Mouse (Mus musculus): ENCODE measurements around the gene Osbpl2. TPM values are rescaled to one million over a fixed set of nuclear protein-coding genes. Genes with fewer than 3 reads are reported as not detected.

Gene Osbpl2
- 29.6 and 32.8 TPM in 2 replicates for polyA plus RNA-seq (2015; fragmentation: Nextera tagmentation; extraction: Ambion mirVana)

GRCm38 (mm10) chr2:180118661-180119438, at the start of gene Osbpl2:
TSS of gene Osbpl2 (plus strand) at chr2:180119306.
- H3K4me1 ChIP-seq (replicated peaks): peaks cover 21% of the 10 kb centered on the region
- no peaks in the 10 kb centered on the region for H3K9me3 ChIP-seq
- H3K4me2 ChIP-seq (replicated peaks): peak within 1 kb of the TSS; percentile 89
- H3K9ac ChIP-seq: peak within 1 kb of the TSS; percentile 88
- H3K27ac ChIP-seq: peak within 1 kb of the TSS; percentile 73
- no peaks in the 10 kb centered on the region for H3K36me3 ChIP-seq
- H3K4me3 ChIP-seq (replicated peaks): peak within 1 kb of the TSS; percentile 94
- peak; percentile 98 for ATAC-seq
- under 1% methylated on average over 49 of the region's 55 CpGs for WGBS
- H3K27me3 ChIP-seq (replicated peaks): no peaks in the 10 kb centered on the region

- peaks cover 3% of the 10 kb centered on the region; the same call in 1 of the 2 replicates for H3K36me3 ChIP-seq
- peak overlapping the region; percentile 74 for H3K4me3 ChIP-seq (replicated peaks)
- peak; percentile 34; the same call in 1 of the 2 replicates for ATAC-seq
- H3K4me2 ChIP-seq (replicated peaks): peak overlapping the region; percentile 80
- WGBS: 32% methylated on average over 20 of the region's 20 CpGs
- no peaks in the 10 kb centered on the region for H3K9me3 ChIP-seq
- H3K27ac ChIP-seq: peak overlapping the region; percentile 79
- H3K4me1 ChIP-seq (replicated peaks): peaks cover 9% of the 10 kb centered on the region
- H3K27me3 ChIP-seq (replicated peaks): no peaks in the 10 kb centered on the region
- peak overlapping the region; percentile 62 for H3K9ac ChIP-seq
Observed at GRCm38 (mm10) chr2:180069770-180070480, 49.2 kb upstream of the Osbpl2 start.

DNA sequence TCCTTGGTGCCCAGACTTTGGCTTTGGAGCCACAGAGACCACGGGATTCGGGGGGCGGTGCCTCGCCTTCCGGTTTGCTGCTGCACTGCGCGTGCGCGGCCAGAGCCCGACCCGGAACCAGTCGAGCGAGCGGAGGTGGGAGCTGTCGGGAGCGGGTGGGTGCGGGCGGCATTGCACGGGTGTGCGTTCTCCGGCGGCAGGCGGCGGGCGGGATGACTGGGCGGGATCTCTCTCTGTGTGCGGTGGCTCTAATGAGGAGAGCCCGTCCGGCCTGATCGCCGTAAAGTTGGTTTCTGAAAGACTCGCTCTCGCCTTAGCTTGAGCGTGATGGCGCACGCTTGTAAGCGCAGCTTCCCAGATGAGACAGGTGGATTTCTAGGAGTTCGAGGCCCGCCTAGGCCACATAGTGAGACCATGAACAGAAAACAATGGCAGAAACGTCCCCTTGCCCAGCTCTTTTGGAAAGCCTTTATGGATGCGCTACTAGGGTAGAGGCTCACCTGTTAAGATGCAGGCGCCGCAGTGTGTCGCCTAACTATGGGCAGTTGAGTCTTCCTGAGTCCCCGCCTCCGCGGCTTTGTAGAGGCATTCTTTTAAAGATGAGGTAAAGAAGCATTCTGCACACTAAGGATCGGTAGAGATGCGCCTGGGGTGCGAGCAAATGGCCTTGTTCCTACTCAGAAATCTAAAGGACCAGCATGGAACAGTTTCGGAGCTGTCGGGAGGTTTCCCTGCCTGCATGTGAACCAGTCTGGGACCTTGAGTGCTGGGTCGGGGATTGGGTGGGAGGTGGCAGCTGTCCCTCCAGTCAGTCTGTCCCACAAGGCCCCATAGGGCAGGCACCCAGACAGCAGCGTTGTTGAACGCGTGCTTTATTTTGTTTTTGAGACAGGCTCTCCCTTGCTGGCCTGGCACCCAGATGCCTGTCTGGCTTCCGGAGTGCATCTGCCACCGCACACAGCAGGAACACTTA, 48.3 kb upstream of the Osbpl2 start, which contains the start of gene Mtg2:
Mtg2 (plus strand) TSS at position 108 of the 973 bp plus-strand sequence.
- ATAC-seq: peak; percentile 98
- 5% methylated on average over 58 of the region's 58 CpGs for WGBS

DNA sequence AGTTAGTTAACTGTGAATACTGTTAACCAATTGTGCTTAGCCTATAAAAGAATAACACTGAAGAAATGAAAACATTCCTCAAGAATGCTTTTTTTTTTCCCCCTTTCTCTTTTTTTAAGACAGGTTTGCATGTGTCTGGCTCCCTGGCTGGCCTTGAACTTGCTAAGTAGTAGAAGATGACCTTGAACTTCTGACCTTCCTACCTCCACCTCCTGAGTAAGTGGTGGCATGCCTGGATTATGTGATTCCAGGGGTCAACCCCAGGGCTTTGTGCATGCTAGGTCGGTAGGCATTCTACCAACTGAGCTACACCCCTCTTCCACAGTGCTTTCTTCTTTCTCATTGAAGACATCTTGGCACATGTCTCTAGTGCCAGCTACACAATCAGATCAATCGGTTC, 47.4 kb upstream of the Osbpl2 start:
- Histone ChIP-seq H3K4me1 (replicated peaks) (peaks cover 9% of the 10 kb centered on the region), H3K9ac (no peak overlapping the region), H3K27me3 (replicated peaks) (no peaks in the 10 kb centered on the region), H3K9me3 (no peaks in the 10 kb centered on the region), H3K27ac (no peak overlapping the region), H3K4me3 (replicated peaks) (no peak overlapping the region), H3K4me2 (replicated peaks) (no peak overlapping the region), H3K36me3 (peaks cover 3% of the 10 kb centered on the region; the same call in 1 of the 2 replicates)
- 84% methylated on average over 2 of the region's 2 CpGs for WGBS
- no peak for ATAC-seq

More for the DNA sequence above, 48.3 kb upstream of the Osbpl2 start, which contains the start of gene Mtg2:
- Histone ChIP-seq H3K9me3 (no peaks in the 10 kb centered on the region), H3K27me3 (replicated peaks) (no peaks in the 10 kb centered on the region), H3K27ac (peak within 1 kb of the TSS; percentile 79), H3K4me3 (replicated peaks) (peak within 1 kb of the TSS; percentile 74), H3K36me3 (peaks cover 3% of the 10 kb centered on the region; the same call in 1 of the 2 replicates), H3K4me1 (replicated peaks) (peaks cover 9% of the 10 kb centered on the region), H3K4me2 (replicated peaks) (peak within 1 kb of the TSS; percentile 80), H3K9ac (peak within 1 kb of the TSS; percentile 62)

DNA sequence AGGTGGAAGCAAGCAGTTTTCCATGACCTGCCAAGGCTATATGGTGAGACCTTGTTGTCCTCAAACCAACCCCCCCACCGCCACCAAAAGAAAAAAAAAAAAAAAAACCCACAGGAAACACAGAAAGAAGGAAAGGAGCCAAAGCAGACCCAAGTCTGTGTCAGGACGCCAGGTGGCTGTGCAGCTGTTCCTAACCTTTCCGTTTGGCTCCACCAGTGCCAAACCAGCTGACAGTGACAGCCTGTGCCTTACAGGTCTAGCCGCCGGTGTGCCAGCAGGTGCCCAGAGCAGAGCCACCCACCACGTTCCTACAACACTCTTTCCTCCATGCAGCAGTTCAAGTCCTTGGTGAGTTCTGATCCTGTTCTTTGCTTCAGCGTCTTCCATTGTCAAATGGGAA, 46.2 kb upstream of the Osbpl2 start:
- Histone ChIP-seq H3K4me1 (replicated peaks) (peaks cover 9% of the 10 kb centered on the region), H3K27ac (no peak overlapping the region), H3K36me3 (peaks cover 3% of the 10 kb centered on the region; the same call in 1 of the 2 replicates), H3K9ac (no peak overlapping the region), H3K4me2 (replicated peaks) (no peak overlapping the region), H3K27me3 (replicated peaks) (no peaks in the 10 kb centered on the region), H3K9me3 (no peaks in the 10 kb centered on the region), H3K4me3 (replicated peaks) (no peak overlapping the region)
- no peak for ATAC-seq
- WGBS: 87% methylated on average over 7 of the region's 7 CpGs

DNA sequence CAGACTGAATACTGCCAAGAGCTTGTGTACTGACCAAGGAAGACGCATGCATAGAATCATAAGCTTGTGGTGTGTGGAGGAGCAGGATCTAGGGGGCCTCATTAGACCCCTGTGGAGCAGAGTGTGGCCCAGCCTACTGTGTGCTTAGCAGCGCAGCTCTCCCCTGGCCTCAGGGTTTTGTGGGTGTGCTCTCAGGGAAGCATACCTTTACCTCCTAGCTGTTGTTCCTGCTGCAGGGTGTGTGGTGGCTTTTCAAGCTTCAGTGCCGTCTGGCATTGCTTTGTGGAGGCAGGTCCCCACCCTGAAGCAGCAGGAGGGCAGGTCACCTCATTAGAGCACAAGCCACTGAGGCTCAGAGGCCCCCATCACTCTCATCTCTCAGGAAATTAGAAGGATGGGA, 41.5 kb upstream of the Osbpl2 start:
- Histone ChIP-seq H3K36me3 (peaks cover 3% of the 10 kb centered on the region; the same call in 1 of the 2 replicates), H3K27me3 (replicated peaks) (no peaks in the 10 kb centered on the region), H3K4me2 (replicated peaks) (no peak overlapping the region), H3K9ac (no peak overlapping the region), H3K4me1 (replicated peaks) (no peaks in the 10 kb centered on the region), H3K27ac (no peak overlapping the region), H3K9me3 (no peaks in the 10 kb centered on the region), H3K4me3 (replicated peaks) (no peak overlapping the region)
- WGBS: 72% methylated on average over 3 of the region's 3 CpGs
- ATAC-seq: no peak

GRCm38 (mm10) chr2:180080680-180081079, 38.4 kb upstream of the Osbpl2 start:
- H3K27ac ChIP-seq: no peak overlapping the region
- no peak overlapping the region for H3K4me3 ChIP-seq (replicated peaks)
- H3K36me3 ChIP-seq: 0 out of 2 replicates have a peak, but pooled peaks cover 4% of the 10 kb centered on the region
- no peak overlapping the region for H3K4me2 ChIP-seq (replicated peaks)
- no peaks in the 10 kb centered on the region for H3K9me3 ChIP-seq
- H3K27me3 ChIP-seq (replicated peaks): no peaks in the 10 kb centered on the region
- WGBS: 82% methylated on average over 8 of the region's 8 CpGs
- no peaks in the 10 kb centered on the region for H3K4me1 ChIP-seq (replicated peaks)
- no peak for ATAC-seq
- no peak overlapping the region for H3K9ac ChIP-seq

DNA sequence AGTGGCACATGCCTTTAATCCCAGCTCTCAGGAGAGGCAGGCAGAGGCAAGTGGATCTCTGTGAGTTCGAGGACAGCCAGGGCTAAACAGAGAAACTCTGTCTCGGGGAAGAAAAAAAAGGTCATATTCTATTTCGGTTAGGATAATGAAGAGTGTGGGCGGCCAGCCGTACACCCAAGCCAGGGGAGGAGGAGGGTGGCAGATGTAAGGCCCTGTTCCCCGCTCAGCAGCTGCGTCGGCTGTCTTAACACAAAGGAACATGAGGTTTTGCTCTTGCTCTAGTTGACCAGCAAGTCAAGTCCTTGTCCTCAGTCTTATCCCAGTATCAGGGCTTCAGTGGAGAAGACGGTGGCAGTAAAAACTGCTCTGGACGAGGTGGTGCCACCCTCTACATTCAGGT, 36.0 kb upstream of the Osbpl2 start:
- Histone ChIP-seq H3K9me3 (no peaks in the 10 kb centered on the region), H3K27me3 (replicated peaks) (no peaks in the 10 kb centered on the region), H3K36me3 (0 out of 2 replicates have a peak, but pooled peaks cover 6% of the 10 kb centered on the region), H3K9ac (no peak overlapping the region), H3K4me1 (replicated peaks) (no peaks in the 10 kb centered on the region), H3K4me3 (replicated peaks) (no peak overlapping the region), H3K4me2 (replicated peaks) (no peak overlapping the region), H3K27ac (no peak overlapping the region)
- 91% methylated on average over 10 of the region's 10 CpGs for WGBS
- no peak for ATAC-seq

GRCm38 (mm10) chr2:180084565-180084964, 34.5 kb upstream of the Osbpl2 start:
- Histone ChIP-seq H3K9ac (no peak overlapping the region), H3K9me3 (no peaks in the 10 kb centered on the region), H3K4me2 (replicated peaks) (no peak overlapping the region), H3K36me3 (0 out of 2 replicates have a peak, but pooled peaks cover 6% of the 10 kb centered on the region), H3K27me3 (replicated peaks) (no peaks in the 10 kb centered on the region), H3K4me1 (replicated peaks) (no peaks in the 10 kb centered on the region), H3K27ac (no peak overlapping the region), H3K4me3 (replicated peaks) (no peak overlapping the region)
- 30% methylated on average over 3 of the region's 3 CpGs for WGBS
- ATAC-seq: no peak

DNA sequence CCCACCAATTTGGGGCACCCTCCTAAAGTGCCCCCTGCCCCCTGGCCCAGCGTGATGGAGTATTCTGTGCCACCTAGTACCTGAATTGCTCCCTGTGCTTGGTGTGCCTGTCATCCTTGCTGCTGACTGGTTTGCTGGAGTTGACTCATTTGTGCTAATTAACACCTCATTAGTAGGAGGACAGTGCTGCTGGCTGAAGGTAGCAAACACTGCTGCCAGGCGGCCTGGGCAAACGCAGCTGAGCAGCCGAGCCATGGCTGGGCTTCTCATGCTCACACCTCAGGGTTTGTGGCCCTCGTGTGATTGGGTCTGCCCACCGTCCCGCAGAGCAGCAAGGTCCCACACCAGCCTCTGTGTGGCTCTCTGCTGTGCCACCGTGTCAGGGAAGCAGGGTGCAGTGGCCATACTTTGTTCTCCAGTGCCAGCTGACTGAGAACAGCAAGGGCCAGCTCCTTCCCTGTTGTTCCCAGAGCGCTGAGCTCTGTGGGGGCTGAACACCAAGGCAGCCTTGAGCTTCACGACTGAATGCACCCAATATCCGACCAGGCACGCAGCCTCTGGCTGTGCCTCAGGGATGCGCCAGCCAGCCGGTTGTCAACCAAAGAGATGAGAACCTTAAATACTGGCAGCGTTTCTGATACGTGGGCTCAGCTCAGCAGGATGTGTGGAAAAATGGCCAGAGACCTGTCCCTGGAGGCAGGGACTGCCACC, 33.0 kb upstream of the Osbpl2 start:
- H3K4me3 ChIP-seq (replicated peaks): no peak overlapping the region
- no peaks in the 10 kb centered on the region for H3K9me3 ChIP-seq
- no peaks in the 10 kb centered on the region for H3K4me1 ChIP-seq (replicated peaks)
- H3K4me2 ChIP-seq (replicated peaks): no peak overlapping the region
- 0 out of 2 replicates have a peak, but pooled peaks cover 2% of the 10 kb centered on the region for H3K27me3 ChIP-seq (replicated peaks)
- 0 out of 2 replicates have a peak, but pooled peaks cover 6% of the 10 kb centered on the region for H3K36me3 ChIP-seq
- ATAC-seq: no peak
- no peak overlapping the region for H3K27ac ChIP-seq
- no peak overlapping the region for H3K9ac ChIP-seq
- 75% methylated on average over 16 of the region's 16 CpGs for WGBS

DNA sequence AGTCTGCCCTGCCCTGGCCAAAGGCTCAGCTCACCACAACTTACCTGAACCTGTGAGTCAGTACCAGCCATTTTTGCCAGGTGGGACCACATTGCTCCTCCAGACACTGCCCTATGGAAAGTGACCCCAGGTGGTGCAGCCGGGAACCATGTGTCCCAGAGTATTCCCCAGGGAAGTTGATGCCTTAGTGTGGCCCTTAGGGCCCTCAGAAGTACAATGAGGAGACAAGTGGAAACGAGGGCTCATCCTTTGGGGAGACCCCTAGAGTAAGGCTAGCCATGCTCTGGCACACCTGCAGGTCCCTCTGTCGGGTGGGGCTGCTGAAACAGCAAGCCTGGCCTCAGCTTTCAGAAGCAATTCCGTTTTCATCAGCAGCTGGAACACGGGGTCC, 32.5 kb upstream of the Osbpl2 start:
- ATAC-seq: no peak
- Histone ChIP-seq H3K4me1 (replicated peaks) (no peaks in the 10 kb centered on the region), H3K9ac (no peak overlapping the region), H3K4me2 (replicated peaks) (no peak overlapping the region), H3K36me3 (0 out of 2 replicates have a peak, but pooled peaks cover 6% of the 10 kb centered on the region), H3K27ac (no peak overlapping the region), H3K9me3 (no peaks in the 10 kb centered on the region), H3K27me3 (replicated peaks) (0 out of 2 replicates have a peak, but pooled peaks cover 2% of the 10 kb centered on the region), H3K4me3 (replicated peaks) (no peak overlapping the region)
- 88% methylated on average over 5 of the region's 5 CpGs for WGBS
